Mouse (Mus musculus): Measurements from ENCODE around the gene Zfp36. TPM values are rescaled to one million over a fixed set of nuclear protein-coding genes. Genes with fewer than 3 reads are reported as not detected.

Gene Zfp36
- polyA plus RNA-seq, 1 experiment from 2014 or later, result 3.9 TPM

DNA sequence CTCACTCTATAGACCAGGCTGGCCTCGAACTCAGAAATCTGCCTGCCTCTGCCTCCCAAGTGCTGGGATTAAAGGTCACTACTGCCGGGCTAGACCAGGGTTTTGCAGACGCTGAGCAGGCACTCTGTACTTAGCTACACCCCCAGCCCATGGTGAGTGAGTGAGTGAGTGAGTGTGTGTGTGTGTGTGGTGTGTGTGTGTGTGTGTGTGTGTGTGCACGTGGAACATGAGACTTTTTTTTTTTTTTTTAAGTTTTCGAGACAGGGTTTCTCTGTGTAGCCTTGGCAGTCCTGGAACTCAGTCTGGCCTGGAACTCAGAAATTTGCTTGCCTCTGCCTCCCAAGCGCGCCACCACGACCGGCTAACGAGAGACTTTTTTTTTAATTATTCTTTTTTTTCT lies 5.4 kb downstream of the Zfp36 start:
- Histone ChIP-seq H3K36me3 (ENCODE audit: control insufficient read depth, insufficient read depth, low read length) (no peaks in the 10 kb centered on the region), H3K4me1 (replicated peaks; ENCODE audit: control insufficient read depth, insufficient read depth, low read length) (no peaks in the 10 kb centered on the region; the same call in 1 of the 2 replicates), H3K9me3 (ENCODE audit: control insufficient read depth, low read length) (no peaks in the 10 kb centered on the region), H3K27ac (ENCODE audit: low read depth, low read length) (no peak overlapping the region), H3K27me3 (ENCODE audit: control insufficient read depth, insufficient read depth, low read length) (no peaks in the 10 kb centered on the region), H3K4me2 (replicated peaks; ENCODE audit: low read depth, low read length) (no peak overlapping the region), H3K9ac (ENCODE audit: low read depth, low read length) (no peak overlapping the region), H3K4me3 (ENCODE audit: low read depth, low read length) (no peak overlapping the region)
- 85% methylated on average over 9 of the region's 10 CpGs for WGBS
- DNase-seq (ENCODE audit: low spot score) (no peak), ATAC-seq (ENCODE audit: low FRiP score) (no peak)

DNA sequence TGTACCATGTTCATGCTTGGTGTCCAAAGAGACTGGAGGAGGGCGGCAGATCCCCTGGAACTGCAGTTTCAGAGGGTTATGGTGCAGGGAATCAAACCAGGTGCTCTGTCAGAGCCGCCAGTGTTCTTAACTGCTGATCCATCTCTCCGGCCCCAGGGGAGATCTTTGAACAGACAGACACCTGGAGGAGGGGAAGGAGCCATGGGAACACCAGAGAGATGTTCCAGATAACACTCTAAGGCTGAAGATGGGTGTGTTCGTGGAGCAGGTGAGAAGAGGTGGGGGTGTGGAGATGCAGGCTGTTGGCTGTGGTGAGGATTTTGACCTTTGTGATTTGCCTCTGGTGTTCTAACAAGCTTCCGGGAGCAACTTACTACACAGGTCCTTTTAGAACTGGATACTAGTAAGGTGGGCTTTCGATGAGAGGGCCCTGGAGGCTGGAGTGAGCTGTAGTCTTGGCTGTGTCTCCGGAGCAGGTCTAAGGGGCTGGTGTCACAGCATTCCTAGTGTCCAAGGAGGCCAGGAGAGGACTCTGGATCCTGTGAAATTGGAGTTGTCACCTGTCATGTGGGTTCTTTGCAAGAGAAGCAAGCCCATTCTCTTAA lies 6.1 kb downstream of the Zfp36 start:
- WGBS, result 83% methylated on average over 7 of the region's 7 CpGs
- no peak overlapping the region for H3K4me3 ChIP-seq (ENCODE audit: low read depth, low read length)

DNA sequence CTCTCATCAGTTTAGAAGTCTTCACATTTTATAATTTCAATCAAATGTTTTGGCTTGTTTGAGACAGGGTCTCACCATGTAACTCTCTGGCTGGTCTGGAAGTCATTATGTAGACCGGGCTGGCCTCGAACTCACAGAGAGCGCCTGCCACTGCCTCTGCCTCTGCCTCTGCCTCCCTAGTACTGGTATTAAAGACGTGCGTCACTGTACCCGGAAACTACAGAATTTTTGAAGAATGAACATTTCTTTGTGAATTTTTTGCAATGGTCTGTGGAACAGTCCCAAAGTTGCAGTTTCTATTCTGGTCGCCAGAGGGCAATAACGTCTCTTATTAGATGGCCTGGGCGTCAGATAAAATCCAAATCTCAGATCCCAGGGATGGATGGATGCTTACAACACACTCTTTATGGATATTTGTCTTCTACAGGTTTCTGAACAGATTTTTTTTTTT lies 6.9 kb downstream of the Zfp36 start:
- DNase-seq (ENCODE audit: low spot score), result peak; percentile 90
- Histone ChIP-seq H3K36me3 (ENCODE audit: control insufficient read depth, insufficient read depth, low read length) (0 out of 2 replicates have a peak, but pooled peaks cover 4% of the 10 kb centered on the region), H3K4me1 (replicated peaks; ENCODE audit: control insufficient read depth, insufficient read depth, low read length) (no peaks in the 10 kb centered on the region), H3K4me2 (replicated peaks; ENCODE audit: low read depth, low read length) (peak overlapping the region; percentile 25; the same call in 1 of the 2 replicates), H3K4me3 (ENCODE audit: low read depth, low read length) (peak overlapping the region; percentile 90), H3K27me3 (ENCODE audit: control insufficient read depth, insufficient read depth, low read length) (no peaks in the 10 kb centered on the region), H3K9me3 (ENCODE audit: control insufficient read depth, low read length) (no peaks in the 10 kb centered on the region), H3K27ac (ENCODE audit: low read depth, low read length) (peak overlapping the region; percentile 93), H3K9ac (ENCODE audit: low read depth, low read length) (peak overlapping the region; percentile 42; the same call in 1 of the 2 replicates)
- 1% methylated on average over 9 of the region's 9 CpGs for WGBS
- peak; percentile 18; the same call in 1 of the 2 replicates for ATAC-seq (ENCODE audit: low FRiP score)

More for the DNA sequence above, 6.1 kb downstream of the Zfp36 start:
- Histone ChIP-seq H3K36me3 (ENCODE audit: control insufficient read depth, insufficient read depth, low read length) (no peaks in the 10 kb centered on the region), H3K4me2 (replicated peaks; ENCODE audit: low read depth, low read length) (no peak overlapping the region), H3K9me3 (ENCODE audit: control insufficient read depth, low read length) (no peaks in the 10 kb centered on the region), H3K27ac (ENCODE audit: low read depth, low read length) (no peak overlapping the region), H3K4me1 (replicated peaks; ENCODE audit: control insufficient read depth, insufficient read depth, low read length) (no peaks in the 10 kb centered on the region; the same call in 1 of the 2 replicates), H3K27me3 (ENCODE audit: control insufficient read depth, insufficient read depth, low read length) (no peaks in the 10 kb centered on the region), H3K9ac (ENCODE audit: low read depth, low read length) (no peak overlapping the region)
- ATAC-seq (ENCODE audit: low FRiP score) (no peak), DNase-seq (ENCODE audit: low spot score) (no peak)

DNA sequence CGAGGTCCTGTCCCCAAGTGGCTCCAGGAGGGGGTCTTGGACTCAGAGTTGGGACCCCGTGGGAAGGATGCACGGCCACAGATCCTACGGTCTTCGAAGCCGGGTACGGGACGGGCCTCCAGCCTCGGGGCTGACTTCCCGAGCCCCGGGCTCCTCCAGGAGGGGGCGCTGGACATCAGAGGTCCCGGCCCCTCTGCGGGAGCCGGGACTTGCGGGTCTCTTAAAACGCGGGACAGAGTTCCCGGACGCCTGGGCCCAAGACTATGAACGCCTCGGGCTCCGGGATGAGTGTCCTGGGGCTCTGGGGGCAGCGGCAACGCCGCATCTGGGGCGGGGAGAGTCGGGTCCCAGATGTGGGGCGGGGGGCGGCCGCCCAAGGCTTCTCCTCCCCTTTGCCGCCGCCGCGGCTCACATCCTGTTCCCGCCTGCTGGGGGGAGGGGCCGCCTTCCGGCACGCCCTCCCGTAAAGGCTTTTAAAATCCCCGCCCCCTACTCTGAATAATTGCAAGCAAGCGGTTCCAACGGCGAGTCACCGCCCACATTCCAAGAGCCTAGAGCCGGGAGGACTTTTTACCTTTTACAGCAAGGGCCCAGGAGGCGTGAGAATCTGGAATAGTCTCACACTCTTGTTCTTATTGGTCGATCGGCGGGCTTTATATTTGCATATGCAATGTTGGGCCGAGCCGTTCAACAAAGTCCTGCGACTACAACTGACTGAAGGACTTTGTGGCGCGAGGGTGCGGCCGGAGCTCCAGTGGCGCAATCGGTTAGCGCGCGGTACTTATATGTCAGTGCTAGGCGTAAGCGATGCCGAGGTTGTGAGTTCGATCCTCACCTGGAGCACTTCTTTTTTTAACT lies 7.6 kb downstream of the Zfp36 start, which contains the start of gene Plekhg2:
Gene Plekhg2 (minus strand): TSS at position 349 of the 858 bp plus-strand sequence.
- peak; percentile 82 for ATAC-seq (ENCODE audit: low FRiP score)
- no peaks in the 10 kb centered on the region for H3K4me1 ChIP-seq (replicated peaks; ENCODE audit: control insufficient read depth, insufficient read depth, low read length)
- peak; percentile 98 for DNase-seq (ENCODE audit: low spot score)
- H3K27me3 ChIP-seq (ENCODE audit: control insufficient read depth, insufficient read depth, low read length), result no peaks in the 10 kb centered on the region
- H3K27ac ChIP-seq (ENCODE audit: low read depth, low read length), result peak within 1 kb of the TSS; percentile 93
- no peaks in the 10 kb centered on the region for H3K9me3 ChIP-seq (ENCODE audit: control insufficient read depth, low read length)
- H3K4me2 ChIP-seq (replicated peaks; ENCODE audit: low read depth, low read length), result peak within 1 kb of the TSS; percentile 89
- WGBS, result under 1% methylated on average over 63 of the region's 66 CpGs
- peak within 1 kb of the TSS; percentile 91 for H3K9ac ChIP-seq (ENCODE audit: low read depth, low read length)
- H3K4me3 ChIP-seq (ENCODE audit: low read depth, low read length), result peak within 1 kb of the TSS; percentile 90
- peaks cover 7% of the 10 kb centered on the region; the same call in 1 of the 2 replicates for H3K36me3 ChIP-seq (ENCODE audit: control insufficient read depth, insufficient read depth, low read length)

DNA sequence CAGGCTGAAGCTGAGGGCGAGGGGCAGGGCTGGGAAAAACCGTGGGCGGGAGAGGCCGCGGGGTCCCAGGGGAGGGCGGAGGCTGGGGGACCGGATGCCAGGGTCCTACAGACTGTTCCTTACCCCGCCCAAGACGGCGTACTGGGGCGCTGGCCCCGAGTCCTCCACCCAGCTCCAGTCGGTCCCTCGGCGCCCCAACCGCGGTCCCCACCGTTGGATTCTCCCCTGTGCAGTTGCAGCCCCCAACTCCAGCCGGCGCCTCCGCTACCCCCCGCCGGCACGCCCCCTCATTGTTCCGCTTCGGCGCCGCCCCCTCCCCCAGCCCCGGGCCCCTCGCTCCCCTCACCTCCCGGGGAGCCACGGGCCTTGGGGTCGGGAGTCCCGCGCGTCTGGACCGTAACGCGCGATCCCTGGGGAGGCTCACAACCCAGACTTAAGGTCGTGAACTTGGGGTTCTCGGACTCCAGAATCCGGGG lies 8.5 kb downstream of the Zfp36 start:
- WGBS, result under 1% methylated on average over 39 of the region's 43 CpGs
- no peaks in the 10 kb centered on the region for H3K9me3 ChIP-seq (ENCODE audit: control insufficient read depth, low read length)
- H3K36me3 ChIP-seq (ENCODE audit: control insufficient read depth, insufficient read depth, low read length), result peaks cover 7% of the 10 kb centered on the region; the same call in 1 of the 2 replicates
- no peaks in the 10 kb centered on the region for H3K4me1 ChIP-seq (replicated peaks; ENCODE audit: control insufficient read depth, insufficient read depth, low read length)
- H3K27ac ChIP-seq (ENCODE audit: low read depth, low read length), result peak overlapping the region; percentile 93
- H3K4me2 ChIP-seq (replicated peaks; ENCODE audit: low read depth, low read length), result peak overlapping the region; percentile 89
- peak; percentile 66 for DNase-seq (ENCODE audit: low spot score)
- ATAC-seq (ENCODE audit: low FRiP score), result peak; percentile 18
- H3K9ac ChIP-seq (ENCODE audit: low read depth, low read length), result peak overlapping the region; percentile 91
- peak overlapping the region; percentile 90 for H3K4me3 ChIP-seq (ENCODE audit: low read depth, low read length)
- no peaks in the 10 kb centered on the region for H3K27me3 ChIP-seq (ENCODE audit: control insufficient read depth, insufficient read depth, low read length)

DNA sequence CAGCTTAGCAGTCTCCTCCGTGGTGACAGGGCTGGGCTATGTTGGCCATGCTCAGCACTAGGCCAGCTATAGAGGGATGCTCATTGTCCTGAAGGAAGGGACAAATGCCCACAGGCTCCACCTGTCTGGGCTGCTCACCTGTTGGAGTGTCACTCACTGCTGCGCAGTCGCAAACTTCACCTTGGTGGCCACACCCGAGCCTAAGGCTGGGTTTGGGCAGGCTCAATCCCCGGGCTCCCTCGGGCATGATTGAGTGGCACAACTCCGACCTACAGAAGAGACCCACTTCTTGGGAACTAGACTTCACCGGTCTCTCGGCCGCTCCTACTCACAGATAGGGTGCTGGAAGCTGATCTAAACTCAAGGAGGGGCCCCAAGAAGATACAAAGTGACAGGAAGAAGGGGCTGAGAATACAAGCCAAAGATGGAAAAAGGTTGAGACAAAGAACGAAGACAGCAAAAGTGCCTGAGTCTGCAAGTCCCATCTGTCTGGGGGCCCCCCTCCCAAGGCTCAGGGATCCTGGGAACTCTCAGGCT lies 9.0 kb downstream of the Zfp36 start:
- ATAC-seq (ENCODE audit: low FRiP score) (no peak), DNase-seq (ENCODE audit: low spot score) (no peak)
- H3K4me3 ChIP-seq (ENCODE audit: low read depth, low read length), result peak overlapping the region; percentile 90
- no peaks in the 10 kb centered on the region for H3K27me3 ChIP-seq (ENCODE audit: control insufficient read depth, insufficient read depth, low read length)
- H3K4me2 ChIP-seq (replicated peaks; ENCODE audit: low read depth, low read length), result peak overlapping the region; percentile 89
- peaks cover 7% of the 10 kb centered on the region; the same call in 1 of the 2 replicates for H3K36me3 ChIP-seq (ENCODE audit: control insufficient read depth, insufficient read depth, low read length)
- H3K9ac ChIP-seq (ENCODE audit: low read depth, low read length), result peak overlapping the region; percentile 91
- no peaks in the 10 kb centered on the region for H3K4me1 ChIP-seq (replicated peaks; ENCODE audit: control insufficient read depth, insufficient read depth, low read length)
- no peaks in the 10 kb centered on the region for H3K9me3 ChIP-seq (ENCODE audit: control insufficient read depth, low read length)
- 15% methylated on average over 11 of the region's 11 CpGs for WGBS
- H3K27ac ChIP-seq (ENCODE audit: low read depth, low read length), result peak overlapping the region; percentile 93

DNA sequence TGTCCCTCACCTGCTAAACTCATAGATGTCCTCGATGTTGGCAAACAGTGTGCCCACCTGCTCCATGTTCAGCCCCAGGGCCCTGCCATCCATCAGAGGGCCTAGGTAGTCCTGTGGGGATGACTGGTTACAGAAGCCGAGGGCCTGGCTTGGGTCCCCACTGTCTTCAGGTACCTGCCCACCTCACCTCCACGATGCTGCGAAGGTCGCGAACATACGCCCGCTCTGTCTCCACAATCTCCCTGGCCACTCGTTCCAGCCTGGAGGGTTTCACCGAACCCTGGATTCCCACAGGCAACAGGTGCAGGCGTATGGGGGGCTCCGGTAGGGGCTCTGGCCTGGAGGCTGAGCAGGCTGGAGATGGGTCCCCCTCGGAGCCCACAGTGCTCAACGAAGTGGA lies 10.0 kb downstream of the Zfp36 start:
- H3K9ac ChIP-seq (ENCODE audit: low read depth, low read length), result peak overlapping the region; percentile 17; the same call in 1 of the 2 replicates
- H3K9me3 ChIP-seq (ENCODE audit: control insufficient read depth, low read length), result no peaks in the 10 kb centered on the region
- H3K27ac ChIP-seq (ENCODE audit: low read depth, low read length), result no peak overlapping the region
- H3K4me2 ChIP-seq (replicated peaks; ENCODE audit: low read depth, low read length), result peak overlapping the region; percentile 89; the same call in 1 of the 2 replicates
- no peak for ATAC-seq (ENCODE audit: low FRiP score)
- H3K4me3 ChIP-seq (ENCODE audit: low read depth, low read length), result peak overlapping the region; percentile 90
- H3K36me3 ChIP-seq (ENCODE audit: control insufficient read depth, insufficient read depth, low read length), result peaks cover 7% of the 10 kb centered on the region; the same call in 1 of the 2 replicates
- no peak for DNase-seq (ENCODE audit: low spot score)
- WGBS, result 93% methylated on average over 14 of the region's 14 CpGs
- H3K27me3 ChIP-seq (ENCODE audit: control insufficient read depth, insufficient read depth, low read length), result no peaks in the 10 kb centered on the region
- no peaks in the 10 kb centered on the region for H3K4me1 ChIP-seq (replicated peaks; ENCODE audit: control insufficient read depth, insufficient read depth, low read length)

DNA sequence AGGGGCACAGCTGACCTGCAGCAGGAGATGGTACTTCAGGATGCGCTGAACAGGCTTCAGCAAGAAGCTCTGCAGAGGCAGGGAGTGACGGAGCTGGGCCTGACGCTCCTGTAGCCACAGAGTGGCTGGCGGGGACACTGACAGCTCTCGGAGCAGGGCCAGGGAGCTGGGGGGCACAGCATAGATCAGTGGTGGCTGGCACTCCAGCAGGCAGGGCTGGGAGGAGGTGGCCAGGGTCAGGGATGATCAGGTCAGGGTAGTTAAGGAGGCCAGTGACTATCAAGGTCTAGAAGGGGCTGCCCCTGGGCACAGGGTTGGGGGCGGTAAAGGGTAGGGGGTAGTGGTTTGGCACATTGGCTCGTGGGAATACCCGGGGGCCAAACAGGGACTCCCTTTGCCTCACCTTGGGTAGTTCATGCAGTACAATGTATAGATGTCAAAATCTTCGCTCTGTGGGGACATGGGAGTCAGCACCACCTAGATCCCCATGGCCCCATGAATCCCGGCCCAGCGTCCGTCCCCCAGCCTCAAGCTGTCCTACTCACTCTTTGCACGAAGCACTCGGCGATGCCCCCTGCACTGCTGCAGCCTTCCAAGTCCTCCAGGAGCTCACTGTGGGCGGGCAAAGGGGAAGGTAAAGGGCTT lies 11.7 kb downstream of the Zfp36 start:
- no peaks in the 10 kb centered on the region for H3K9me3 ChIP-seq (ENCODE audit: control insufficient read depth, low read length)
- H3K4me2 ChIP-seq (replicated peaks; ENCODE audit: low read depth, low read length), result no peak overlapping the region
- ATAC-seq (ENCODE audit: low FRiP score), result no peak
- no peaks in the 10 kb centered on the region for H3K4me1 ChIP-seq (replicated peaks; ENCODE audit: control insufficient read depth, insufficient read depth, low read length)
- DNase-seq (ENCODE audit: low spot score), result no peak
- no peaks in the 10 kb centered on the region for H3K27me3 ChIP-seq (ENCODE audit: control insufficient read depth, insufficient read depth, low read length)
- H3K4me3 ChIP-seq (ENCODE audit: low read depth, low read length), result no peak overlapping the region
- no peak overlapping the region for H3K9ac ChIP-seq (ENCODE audit: low read depth, low read length)
- 94% methylated on average over 16 of the region's 16 CpGs for WGBS
- H3K36me3 ChIP-seq (ENCODE audit: control insufficient read depth, insufficient read depth, low read length), result peaks cover 10% of the 10 kb centered on the region; the same call in 1 of the 2 replicates
- H3K27ac ChIP-seq (ENCODE audit: low read depth, low read length), result no peak overlapping the region
